Mouse (Mus musculus) left cerebral cortex, adult 18-20 months (tissue): ENCODE measurements around the gene Olfr961. TPM values are rescaled to one million over a fixed set of nuclear protein-coding genes. Genes with fewer than 3 reads are reported as not detected.

Experiments
- total RNA-seq, 2 experiments: library from RNA; stranded (reverse); gene quantifications; 2 replicates each; pipeline ENCODE4 v1.2.3; 2021

Olfr961 gene
- total RNA-seq, 2 experiments from 2014 or later, result not detected

Other genes with a start within 250 kb of the Olfr961 start
- gene Olfr952, start 217.9 kb upstream of the Olfr961 start, total RNA-seq, result not detected
- not detected for gene Olfr954, start 188.4 kb upstream of the Olfr961 start, total RNA-seq
- gene Olfr955, start 173.1 kb upstream of the Olfr961 start, total RNA-seq, result not detected
- not detected for gene Olfr44, start 151.1 kb upstream of the Olfr961 start, total RNA-seq
- gene Olfr957, start 129.3 kb upstream of the Olfr961 start, total RNA-seq, result not detected
- gene Olfr958, start 91.0 kb upstream of the Olfr961 start, total RNA-seq, result not detected
- gene Olfr959, start 69.5 kb upstream of the Olfr961 start, total RNA-seq, result not detected
- gene AW551984, start 40.7 kb upstream of the Olfr961 start, total RNA-seq, result 1 to 10 TPM; 3.9 to 6.2 TPM
- gene Olfr148, start 34.4 kb upstream of the Olfr961 start, total RNA-seq, result not detected
- not detected for gene Olfr960, start 23.7 kb upstream of the Olfr961 start, total RNA-seq
- gene Olfr963, start 22.1 kb downstream of the Olfr961 start, total RNA-seq, result not detected
- gene Olfr149, start 62.0 kb downstream of the Olfr961 start, total RNA-seq, result not detected
- gene Olfr965, start 66.3 kb downstream of the Olfr961 start, total RNA-seq, result not detected
- not detected for gene Olfr150, start 85.9 kb downstream of the Olfr961 start, total RNA-seq
- not detected for gene Olfr967, start 101.2 kb downstream of the Olfr961 start, total RNA-seq
- not detected for gene Olfr968, start 138.2 kb downstream of the Olfr961 start, total RNA-seq
- not detected for gene Olfr969, start 145.9 kb downstream of the Olfr961 start, total RNA-seq
- not detected for gene Olfr970, start 163.8 kb downstream of the Olfr961 start, total RNA-seq
- not detected for gene Olfr971, start 191.8 kb downstream of the Olfr961 start, total RNA-seq
- gene Olfr972, start 221.3 kb downstream of the Olfr961 start, total RNA-seq, result not detected